Mouse (Mus musculus) ES-Bruce4 (cell line): Measurements from ENCODE around the gene Avil. TPM values are rescaled to one million over a fixed set of nuclear protein-coding genes. Genes with fewer than 3 reads are reported as not detected.
A peak's percentile ranks its signal among the peaks of the same experiment; 100 is the strongest.

ENCODE experiments used
- H3K27ac ChIP-seq: 2 replicates; pipeline ENCODE4 v1.5.1; 2012; ENCODE audit warnings: low read length, inconsistent platforms; ENCODE audit not compliant: insufficient read depth
- H3K27me3 ChIP-seq: 2 replicates; pipeline ENCODE4 v1.6.1; 2012; ENCODE audit warnings: mild to moderate bottlenecking, low read length, inconsistent platforms; ENCODE audit not compliant: control insufficient read depth, poor library complexity, insufficient read depth, severe bottlenecking
- H3K36me3 ChIP-seq: 2 replicates; pipeline ENCODE4 v1.6.1; 2012; ENCODE audit warnings: inconsistent platforms, mild to moderate bottlenecking, low read length, moderate library complexity; ENCODE audit not compliant: control insufficient read depth, poor library complexity, insufficient read depth, severe bottlenecking
- H3K4me1 ChIP-seq: one replicate; pipeline ENCODE4 v1.8.1; 2011; ENCODE audit warnings: low read length; ENCODE audit not compliant: control insufficient read depth, insufficient read depth
- H3K4me3 ChIP-seq: 2 replicates; pipeline ENCODE4 v1.5.1; 2011; ENCODE audit warnings: low read depth, mild to moderate bottlenecking, low read length
- H3K9ac ChIP-seq: 2 replicates; pipeline ENCODE4 v1.6.1; 2012; ENCODE audit warnings: low read depth, mild to moderate bottlenecking, inconsistent platforms; ENCODE audit not compliant: poor library complexity, severe bottlenecking
- H3K9me3 ChIP-seq: replicated peaks from 2 replicates; pipeline ENCODE4 v1.6.1; 2012; ENCODE audit warnings: mild to moderate bottlenecking, low read length, inconsistent platforms; ENCODE audit not compliant: control insufficient read depth, poor library complexity, insufficient read depth, severe bottlenecking
- CTCF ChIP-seq: IDR thresholded peaks from one replicate; pipeline ENCODE4 v1.8.1; 2011; ENCODE audit warnings: low read depth, low read length
- EP300 ChIP-seq: IDR thresholded peaks from 2 replicates; pipeline ENCODE4 v1.6.1; 2011; ENCODE audit warnings: low read depth, low read length; ENCODE audit not compliant: insufficient read depth
- POLR2A ChIP-seq: IDR thresholded peaks from one replicate; pipeline ENCODE4 v1.8.1; 2011; ENCODE audit warnings: low read length; ENCODE audit not compliant: insufficient read depth
- polyA plus RNA-seq: library from polyadenylated mRNA; stranded (reverse); fragments of >200 nt; gene quantifications from 2 replicates; pipeline ENCODE4 v1.2.4, GENCODE M21; 2011; ENCODE audit warnings: low read depth; ENCODE audit not compliant: missing spikeins, insufficient read depth, insufficient read length

Avil gene
- polyA plus RNA-seq, 1 experiment = 0.19 TPM

GRCm38 (mm10) chr10:126990313-126991056, 10.0 kb upstream of the Avil start:
- Histone ChIP-seq H3K9me3 (no peaks in the 10 kb centered on the region), H3K9ac (no peak overlapping the region), H3K27me3 (no peaks in the 10 kb centered on the region), H3K4me1 (peaks cover 13% of the 10 kb centered on the region), H3K4me3 (no peak overlapping the region), H3K27ac (no peak overlapping the region), H3K36me3 (peaks cover 5% of the 10 kb centered on the region)
- TF ChIP-seq CTCF = peak; percentile 95
- TF ChIP-seq EP300 = no peak

- Histone ChIP-seq H3K9me3 (no peaks in the 10 kb centered on the region), H3K4me1 (peaks cover 10% of the 10 kb centered on the region), H3K9ac (no peak overlapping the region), H3K36me3 (peaks cover 5% of the 10 kb centered on the region), H3K27ac (no peak overlapping the region), H3K27me3 (no peaks in the 10 kb centered on the region), H3K4me3 (no peak overlapping the region)
- TF ChIP-seq EP300 (no peak), CTCF (no peak), POLR2A (no peak)
Measured at GRCm38 (mm10) chr10:126991676-126992075, 8.8 kb upstream of the Avil start.

- H3K4me3 ChIP-seq = no peak overlapping the region
- TF ChIP-seq CTCF (no peak), EP300 (no peak), POLR2A (no peak)
- H3K9ac ChIP-seq = no peak overlapping the region
- H3K27ac ChIP-seq = no peak overlapping the region
- H3K9me3 ChIP-seq = no peaks in the 10 kb centered on the region
- no peaks in the 10 kb centered on the region for H3K27me3 ChIP-seq
- peaks cover 5% of the 10 kb centered on the region for H3K36me3 ChIP-seq
- peaks cover 6% of the 10 kb centered on the region for H3K4me1 ChIP-seq
Measured at GRCm38 (mm10) chr10:126993621-126994020, 6.9 kb upstream of the Avil start.

- no peaks in the 10 kb centered on the region for H3K4me1 ChIP-seq
- no peak overlapping the region for H3K27ac ChIP-seq
- no peak overlapping the region for H3K9ac ChIP-seq
- H3K36me3 ChIP-seq = peaks cover 2% of the 10 kb centered on the region; the same call in 1 of the 2 replicates
- no peak for TF ChIP-seq EP300
- TF ChIP-seq CTCF = no peak
- no peak for TF ChIP-seq POLR2A
- H3K27me3 ChIP-seq = no peaks in the 10 kb centered on the region
- no peak overlapping the region for H3K4me3 ChIP-seq
- no peaks in the 10 kb centered on the region for H3K9me3 ChIP-seq
Measured at GRCm38 (mm10) chr10:126997340-126998113, 3.0 kb upstream of the Avil start.

DNA sequence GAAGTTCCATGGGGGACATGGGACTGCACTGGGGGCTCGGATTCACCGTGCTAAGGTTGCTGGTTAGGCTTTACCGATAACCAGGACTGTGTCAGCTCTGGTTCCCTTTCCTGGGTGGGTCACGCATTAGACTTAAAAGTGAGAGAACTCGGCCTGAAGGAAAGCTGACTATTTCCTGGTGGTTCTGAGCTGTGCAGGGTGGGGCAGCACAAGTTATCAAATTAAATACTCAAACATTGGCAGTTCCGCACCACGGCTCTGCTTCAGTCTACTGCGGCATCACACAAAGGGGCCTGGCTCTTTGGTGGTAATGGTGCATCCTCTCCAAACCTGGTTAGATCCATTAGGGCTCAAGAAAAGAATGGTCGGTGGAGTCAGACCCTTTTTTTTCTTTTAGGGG, 788 bp downstream of the Avil start:
- Histone ChIP-seq H3K27me3 (no peaks in the 10 kb centered on the region), H3K4me3 (no peak overlapping the region), H3K9ac (no peak overlapping the region), H3K27ac (no peak overlapping the region), H3K9me3 (no peaks in the 10 kb centered on the region), H3K36me3 (no peaks in the 10 kb centered on the region), H3K4me1 (no peaks in the 10 kb centered on the region)
- TF ChIP-seq POLR2A (no peak), CTCF (no peak), EP300 (no peak)

DNA sequence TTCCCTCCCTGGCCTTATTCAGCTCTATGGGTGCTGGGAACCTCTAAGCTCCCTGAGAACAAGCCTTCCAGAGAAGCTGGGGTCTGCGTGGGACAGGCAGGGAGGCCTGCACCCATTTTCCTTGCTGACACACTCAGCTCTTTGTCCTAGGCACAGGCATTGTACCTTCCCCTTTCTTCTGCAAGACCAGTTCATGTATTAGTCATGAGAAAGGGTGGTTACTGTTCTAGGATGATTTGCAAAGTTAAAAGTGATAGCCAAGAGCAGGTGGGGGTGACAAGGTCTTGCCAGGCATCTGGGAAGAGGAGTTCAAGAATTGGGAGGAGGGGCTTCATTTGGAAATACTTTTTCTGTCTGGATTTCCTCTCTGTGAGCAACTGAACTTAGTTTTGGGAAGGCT, 1.5 kb downstream of the Avil start:
- H3K27ac ChIP-seq = no peak overlapping the region
- TF ChIP-seq CTCF (no peak), POLR2A (no peak), EP300 (no peak)

More for the DNA sequence above, 1.5 kb downstream of the Avil start:
- Histone ChIP-seq H3K9me3 (no peaks in the 10 kb centered on the region), H3K36me3 (no peaks in the 10 kb centered on the region), H3K9ac (no peak overlapping the region), H3K4me1 (no peaks in the 10 kb centered on the region), H3K4me3 (no peak overlapping the region), H3K27me3 (no peaks in the 10 kb centered on the region)
